Mouse (Mus musculus): ENCODE data around the gene Pou2f3. TPM values are rescaled to one million over a fixed set of nuclear protein-coding genes. Genes with fewer than 3 reads are reported as not detected.

The Pou2f3 gene
- polyA plus RNA-seq, 1 experiment = not detected

DNA sequence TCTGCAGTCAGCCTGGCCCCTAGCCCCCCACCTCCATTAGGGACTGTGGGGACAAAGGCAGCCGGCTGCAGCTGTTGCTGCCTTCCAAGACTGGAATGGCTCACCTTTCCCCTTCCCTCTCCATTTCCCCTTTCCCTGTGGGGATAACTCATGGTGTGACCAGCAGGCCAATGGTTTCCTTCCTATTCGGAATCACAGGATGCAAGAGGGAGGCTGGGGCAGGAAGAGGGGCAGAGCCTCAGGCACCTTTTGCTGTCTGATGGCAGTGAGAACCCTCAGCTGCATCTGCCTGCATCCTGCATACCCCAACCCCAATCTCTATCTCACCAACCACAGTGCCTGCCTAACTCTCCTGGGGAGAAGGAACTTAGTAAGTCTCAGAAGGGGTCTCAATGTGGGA, 15.3 kb upstream of the Pou2f3 start:
- TF ChIP-seq E2F4 (IDR thresholded peaks at IDR 0.05; ENCODE audit: insufficient read depth) (no peak), TCF12 (IDR thresholded peaks at IDR 0.05; ENCODE audit: insufficient read depth, poor library complexity, severe bottlenecking) (no peak), SRF (IDR thresholded peaks at IDR 0.05; ENCODE audit: control insufficient read depth, insufficient read length, low read depth) (no peak), MYOG (IDR thresholded peaks at IDR 0.05; ENCODE audit: control insufficient read depth in 1 of 3, insufficient read depth in 1 of 3, insufficient read length in 2 of 3, low read depth in 2 of 3) (no peak), MAX (IDR thresholded peaks at IDR 0.05; ENCODE audit: low read depth) (no peak), REST (IDR thresholded peaks at IDR 0.05; ENCODE audit: insufficient read depth, insufficient read length) (no peak), POLR2A (IDR thresholded peaks at IDR 0.05; ENCODE audit: insufficient read length, low read depth) (no peak), USF1 (IDR thresholded peaks at IDR 0.05; ENCODE audit: low read depth) (no peak)
- H3K4me3 ChIP-seq = no peak overlapping the region
- no peak overlapping the region for H3K4me2 ChIP-seq (ENCODE audit: low read depth)
- H3K79me2 ChIP-seq (ENCODE audit: control insufficient read depth, insufficient read depth) = peaks cover 4% of the 10 kb centered on the region
- no peak overlapping the region for H3ac ChIP-seq (ENCODE audit: control insufficient read depth, insufficient read length)
- no peaks in the 10 kb centered on the region for H3K27me3 ChIP-seq (ENCODE audit: control insufficient read depth, insufficient read depth, insufficient read length)
- H3K36me3 ChIP-seq (ENCODE audit: control insufficient read depth, insufficient read depth) = no peaks in the 10 kb centered on the region

DNA sequence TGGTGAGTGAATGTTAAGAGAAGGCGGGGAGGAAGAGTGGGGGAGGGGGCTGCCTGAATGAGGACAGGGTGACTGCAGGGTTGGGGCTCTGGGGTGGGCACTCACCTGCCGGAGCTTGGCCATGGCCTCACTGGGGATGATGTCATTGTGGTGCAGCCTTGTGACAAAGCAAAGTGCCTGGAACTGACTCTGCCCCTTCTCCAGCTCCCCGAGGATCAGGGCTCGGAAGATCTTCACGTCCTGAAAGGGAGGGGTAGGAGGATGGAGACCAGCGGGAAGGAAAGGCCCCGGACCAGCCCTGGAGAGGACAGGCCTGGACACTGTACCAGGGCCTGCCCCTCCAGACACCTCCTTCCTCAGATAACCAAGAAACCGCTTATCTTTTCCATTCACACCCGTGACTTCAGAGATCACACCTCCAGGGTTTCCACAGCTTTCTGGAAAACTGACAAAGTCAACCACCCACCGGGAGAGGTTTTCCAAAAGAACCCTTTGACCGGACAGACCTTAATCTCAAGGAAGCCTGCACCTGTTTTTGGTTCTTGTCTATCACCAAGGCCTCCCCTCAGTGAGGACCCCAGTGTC, 14.7 kb upstream of the Pou2f3 start:
- peaks cover 4% of the 10 kb centered on the region for H3K79me2 ChIP-seq (ENCODE audit: control insufficient read depth, insufficient read depth)
- no peaks in the 10 kb centered on the region for H3K27me3 ChIP-seq (ENCODE audit: control insufficient read depth, insufficient read depth, insufficient read length)
- no peak overlapping the region for H3ac ChIP-seq (ENCODE audit: control insufficient read depth, insufficient read length)
- H3K36me3 ChIP-seq (ENCODE audit: control insufficient read depth, insufficient read depth) = no peaks in the 10 kb centered on the region
- no peak overlapping the region for H3K4me3 ChIP-seq
- no peak for TF ChIP-seq SRF (IDR thresholded peaks at IDR 0.05; ENCODE audit: control insufficient read depth, insufficient read length, low read depth)
- TF ChIP-seq E2F4 (IDR thresholded peaks at IDR 0.05; ENCODE audit: insufficient read depth) = no peak
- no peak for TF ChIP-seq MYOD1 (IDR thresholded peaks at IDR 0.05; ENCODE audit: control insufficient read depth in 1 of 3, insufficient read length in 2 of 3, low read depth in 2 of 3)
- no peak for TF ChIP-seq MYOG (IDR thresholded peaks at IDR 0.05; ENCODE audit: control insufficient read depth in 1 of 3, insufficient read depth in 1 of 3, insufficient read length in 2 of 3, low read depth in 2 of 3)
- no peak for TF ChIP-seq USF1 (IDR thresholded peaks at IDR 0.05; ENCODE audit: low read depth)
- no peak for TF ChIP-seq TCF3 (IDR thresholded peaks at IDR 0.05; ENCODE audit: insufficient read length, low read depth)
- TF ChIP-seq REST (IDR thresholded peaks at IDR 0.05; ENCODE audit: insufficient read depth, insufficient read length) = no peak
- no peak for TF ChIP-seq MAX (IDR thresholded peaks at IDR 0.05; ENCODE audit: low read depth)
- TF ChIP-seq POLR2A (IDR thresholded peaks at IDR 0.05; ENCODE audit: insufficient read length, low read depth) = no peak
- TF ChIP-seq TCF12 (IDR thresholded peaks at IDR 0.05; ENCODE audit: insufficient read depth, poor library complexity, severe bottlenecking) = no peak
- no peak for TF ChIP-seq CEBPB (IDR thresholded peaks at IDR 0.05; ENCODE audit: insufficient read depth, poor library complexity, severe bottlenecking)
- TF ChIP-seq POLR2AphosphoS2 (IDR thresholded peaks at IDR 0.05; ENCODE audit: insufficient read length, low read depth) = no peak
- no peak overlapping the region for H3K4me2 ChIP-seq (ENCODE audit: low read depth)

- Histone ChIP-seq H3K4me3 (no peak overlapping the region), H3K36me3 (ENCODE audit: control insufficient read depth, insufficient read depth) (no peaks in the 10 kb centered on the region), H3K27me3 (ENCODE audit: control insufficient read depth, insufficient read depth, insufficient read length) (no peaks in the 10 kb centered on the region), H3ac (ENCODE audit: control insufficient read depth, insufficient read length) (no peak overlapping the region), H3K4me2 (ENCODE audit: low read depth) (no peak overlapping the region), H3K79me2 (ENCODE audit: control insufficient read depth, insufficient read depth) (peaks cover 4% of the 10 kb centered on the region)
- TF ChIP-seq TCF3 (IDR thresholded peaks at IDR 0.05; ENCODE audit: insufficient read length, low read depth) (no peak), MAX (IDR thresholded peaks at IDR 0.05; ENCODE audit: low read depth) (no peak), E2F4 (IDR thresholded peaks at IDR 0.05; ENCODE audit: insufficient read depth) (no peak), CEBPB (IDR thresholded peaks at IDR 0.05; ENCODE audit: insufficient read depth, poor library complexity, severe bottlenecking) (no peak), MYOD1 (IDR thresholded peaks at IDR 0.05; ENCODE audit: control insufficient read depth in 1 of 3, insufficient read length in 2 of 3, low read depth in 2 of 3) (no peak), SRF (IDR thresholded peaks at IDR 0.05; ENCODE audit: control insufficient read depth, insufficient read length, low read depth) (no peak), TCF12 (IDR thresholded peaks at IDR 0.05; ENCODE audit: insufficient read depth, poor library complexity, severe bottlenecking) (no peak), USF1 (IDR thresholded peaks at IDR 0.05; ENCODE audit: low read depth) (no peak), MYOG (IDR thresholded peaks at IDR 0.05; ENCODE audit: control insufficient read depth in 1 of 3, insufficient read depth in 1 of 3, insufficient read length in 2 of 3, low read depth in 2 of 3) (no peak), POLR2AphosphoS2 (IDR thresholded peaks at IDR 0.05; ENCODE audit: insufficient read length, low read depth) (no peak), REST (IDR thresholded peaks at IDR 0.05; ENCODE audit: insufficient read depth, insufficient read length) (no peak), POLR2A (IDR thresholded peaks at IDR 0.05; ENCODE audit: insufficient read length, low read depth) (no peak)
These were observed 12.2 kb upstream of the Pou2f3 start for GRCm38 (mm10) chr9:43222429-43222715.

GRCm38 (mm10) chr9:43221643-43222428, 11.7 kb upstream of the Pou2f3 start:
- no peak overlapping the region for H3K4me2 ChIP-seq (ENCODE audit: low read depth)
- TF ChIP-seq CEBPB (IDR thresholded peaks at IDR 0.05; ENCODE audit: insufficient read depth, poor library complexity, severe bottlenecking) = no peak
- no peak for TF ChIP-seq USF1 (IDR thresholded peaks at IDR 0.05; ENCODE audit: low read depth)
- TF ChIP-seq POLR2A (IDR thresholded peaks at IDR 0.05; ENCODE audit: insufficient read length, low read depth) = no peak
- no peak for TF ChIP-seq POLR2AphosphoS2 (IDR thresholded peaks at IDR 0.05; ENCODE audit: insufficient read length, low read depth)
- no peak for TF ChIP-seq TCF3 (IDR thresholded peaks at IDR 0.05; ENCODE audit: insufficient read length, low read depth)
- TF ChIP-seq MYOG (IDR thresholded peaks at IDR 0.05; ENCODE audit: control insufficient read depth in 1 of 3, insufficient read depth in 1 of 3, insufficient read length in 2 of 3, low read depth in 2 of 3) = no peak
- no peak for TF ChIP-seq MYOD1 (IDR thresholded peaks at IDR 0.05; ENCODE audit: control insufficient read depth in 1 of 3, insufficient read length in 2 of 3, low read depth in 2 of 3)
- no peak for TF ChIP-seq MAX (IDR thresholded peaks at IDR 0.05; ENCODE audit: low read depth)
- TF ChIP-seq REST (IDR thresholded peaks at IDR 0.05; ENCODE audit: insufficient read depth, insufficient read length) = no peak
- no peak for TF ChIP-seq E2F4 (IDR thresholded peaks at IDR 0.05; ENCODE audit: insufficient read depth)
- no peak for TF ChIP-seq SRF (IDR thresholded peaks at IDR 0.05; ENCODE audit: control insufficient read depth, insufficient read length, low read depth)
- TF ChIP-seq TCF12 (IDR thresholded peaks at IDR 0.05; ENCODE audit: insufficient read depth, poor library complexity, severe bottlenecking) = no peak
- no peaks in the 10 kb centered on the region for H3K27me3 ChIP-seq (ENCODE audit: control insufficient read depth, insufficient read depth, insufficient read length)
- no peak overlapping the region for H3ac ChIP-seq (ENCODE audit: control insufficient read depth, insufficient read length)
- no peaks in the 10 kb centered on the region for H3K36me3 ChIP-seq (ENCODE audit: control insufficient read depth, insufficient read depth)
- peaks cover 4% of the 10 kb centered on the region for H3K79me2 ChIP-seq (ENCODE audit: control insufficient read depth, insufficient read depth)
- no peak overlapping the region for H3K4me3 ChIP-seq

All from myocyte (in vitro differentiated cells).